Mouse (Mus musculus) megakaryocyte progenitor cell, adult 5-6 weeks (primary cell): ENCODE data around the gene Ptch1. TPM values are rescaled to one million over a fixed set of nuclear protein-coding genes. Genes with fewer than 3 reads are reported as not detected.

Experiments
- ATAC-seq: replicated peaks from 2 replicates; pipeline ENCODE4 v1.8.0; 2016; ENCODE audit warnings: mild to moderate bottlenecking, moderate TSS enrichment, inconsistent platforms; ENCODE audit not compliant: poor library complexity
- total RNA-seq, 2 experiments: library from RNA; stranded (forward) in 1 of 2; stranded (reverse) in 1 of 2; fragments of 157-497, 149-512 nt in 1 of 2; fragments of 200-1000 nt in 1 of 2; gene quantifications; 2 replicates each; pipeline versions ENCODE4 v1.2.3 to v1.2.4; 2015 to 2017

The Ptch1 gene
- total RNA-seq, 2 experiments from 2014 or later: 6.5 to 11.6 TPM

- ATAC-seq: 0 out of 2 replicates have a peak, but pooled peaks have one; percentile 3
Observed at GRCm38 (mm10) chr13:63563781-63564625, 9.4 kb downstream of the Ptch1 start.

DNA sequence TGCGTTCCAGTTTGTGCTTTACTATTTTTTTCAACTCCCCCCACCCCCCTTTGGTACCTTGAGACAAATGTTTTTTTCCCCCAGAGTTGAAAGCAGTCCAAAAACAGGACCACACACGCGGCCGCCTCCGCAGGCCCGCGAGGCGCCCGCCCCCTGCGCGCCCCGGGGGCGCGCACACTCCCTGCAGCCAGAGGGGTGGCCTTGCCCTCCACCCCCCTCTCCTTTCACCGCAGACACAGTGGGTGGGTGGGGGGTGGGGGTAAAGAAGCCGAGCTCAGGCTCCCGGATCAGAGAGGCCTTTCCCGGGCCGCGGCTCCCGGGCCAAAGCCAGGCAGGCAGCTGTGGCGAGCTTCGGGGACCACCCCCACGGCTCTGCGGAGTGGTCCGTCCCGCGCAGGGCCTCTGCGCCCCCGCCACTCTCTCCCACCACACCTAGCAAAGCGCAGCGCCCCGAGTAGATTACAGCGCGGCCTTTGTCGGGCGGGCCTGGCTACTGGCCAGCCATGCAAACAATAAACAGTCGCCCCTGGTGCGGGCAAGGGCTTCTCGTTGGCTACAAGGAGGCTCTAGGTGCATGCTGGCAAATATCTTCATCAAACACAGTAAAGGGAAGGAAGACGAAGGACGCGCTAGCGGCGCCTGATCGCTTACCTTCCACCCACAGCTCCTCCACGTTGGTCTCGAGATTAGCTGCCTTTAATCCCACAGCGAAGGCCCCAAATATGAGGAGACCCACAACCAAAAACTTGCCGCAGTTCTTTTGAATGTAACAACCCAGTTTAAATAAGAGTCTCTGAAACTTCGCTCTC lies 10.2 kb downstream of the Ptch1 start:
- ATAC-seq: peak; percentile 42

GRCm38 (mm10) chr13:63562141-63562971 lies 11.0 kb downstream of the Ptch1 start:
- no peak for ATAC-seq

- no peak for ATAC-seq
Observed at GRCm38 (mm10) chr13:63558297-63558890, 15.0 kb downstream of the Ptch1 start.

DNA sequence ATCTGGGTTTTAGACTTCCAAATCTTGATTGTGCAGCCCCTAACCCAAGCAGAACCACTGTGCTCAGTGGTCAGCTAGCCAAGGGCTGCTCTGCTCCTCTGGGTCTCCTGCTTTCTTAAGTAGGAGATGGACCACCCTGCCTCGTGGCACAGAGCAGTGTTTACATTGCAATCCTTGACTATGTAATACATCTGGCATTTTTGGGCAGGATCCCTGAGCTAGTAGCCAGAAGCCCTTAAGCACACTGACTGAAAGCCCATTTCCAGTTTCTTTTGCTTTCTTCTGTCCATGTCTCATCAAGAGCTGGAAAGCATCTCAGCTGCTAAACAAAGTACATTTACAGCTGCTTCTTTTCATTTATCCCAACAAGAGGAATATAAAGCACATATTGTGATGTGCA lies 17.0 kb downstream of the Ptch1 start:
- ATAC-seq: no peak

GRCm38 (mm10) chr13:63555885-63556284 lies 17.5 kb downstream of the Ptch1 start:
- ATAC-seq: no peak

- ATAC-seq: no peak
Observed at GRCm38 (mm10) chr13:63554569-63554968, 18.8 kb downstream of the Ptch1 start.

- ATAC-seq: no peak
Observed at GRCm38 (mm10) chr13:63553436-63553835, 20.0 kb downstream of the Ptch1 start.

DNA sequence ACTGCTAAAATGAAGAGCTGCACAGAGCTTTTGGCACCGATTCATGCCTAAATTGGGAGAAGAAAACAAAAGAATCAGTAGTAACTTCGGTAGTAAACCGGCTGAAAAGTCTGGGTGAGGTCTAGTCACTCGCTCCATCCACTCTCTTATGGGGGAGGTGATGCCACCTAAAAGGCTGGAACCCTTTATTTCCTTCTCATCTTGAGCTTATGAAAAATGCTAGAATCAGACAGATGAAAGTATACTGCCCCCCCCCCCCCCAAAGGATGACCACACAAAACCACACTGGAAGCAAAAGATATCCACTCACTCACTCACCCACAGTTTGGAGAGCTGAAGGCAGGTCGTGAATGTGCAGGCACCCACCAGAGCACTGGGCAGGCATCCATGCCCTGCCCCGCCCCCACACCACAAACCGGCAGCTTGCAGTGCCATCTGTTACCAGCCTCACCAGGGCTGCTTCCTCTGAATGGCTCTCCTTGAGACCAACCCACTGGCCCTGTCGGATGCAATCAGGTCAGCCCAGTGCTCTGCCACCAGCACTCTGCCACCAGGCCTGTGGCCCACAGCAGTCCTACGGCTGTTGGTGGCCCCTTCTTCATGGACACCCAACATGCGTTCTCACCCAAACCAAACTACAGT lies 21.0 kb downstream of the Ptch1 start:
- ATAC-seq: peak; percentile 93

- no peak for ATAC-seq
Observed at GRCm38 (mm10) chr13:63551552-63552290, 21.7 kb downstream of the Ptch1 start.

- ATAC-seq: peak; percentile 20; the same call in 1 of the 2 replicates
Observed at GRCm38 (mm10) chr13:63550367-63550766, 23.0 kb downstream of the Ptch1 start.

DNA sequence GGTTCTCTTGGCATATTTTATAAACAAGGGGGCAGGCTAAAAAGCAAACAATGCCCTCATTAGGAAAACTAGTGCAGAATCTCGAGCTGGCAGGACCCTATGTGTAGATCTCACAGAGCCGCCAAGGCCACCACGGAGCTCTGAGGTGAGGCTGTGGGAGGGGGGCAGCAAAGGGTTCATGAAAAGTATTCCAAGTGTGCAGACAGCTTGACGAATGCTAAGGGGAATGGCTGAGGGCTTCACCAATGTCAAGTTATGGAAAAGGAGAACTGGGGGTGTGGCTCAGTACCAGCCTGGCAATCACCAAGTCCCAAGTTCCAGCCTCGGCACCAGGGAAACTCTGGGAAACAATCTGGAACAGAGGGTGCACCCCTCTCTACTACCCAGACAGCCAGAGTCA lies 24.2 kb downstream of the Ptch1 start:
- no peak for ATAC-seq

- no peak for ATAC-seq
Observed at GRCm38 (mm10) chr13:63548571-63548970, 24.8 kb downstream of the Ptch1 start.

DNA sequence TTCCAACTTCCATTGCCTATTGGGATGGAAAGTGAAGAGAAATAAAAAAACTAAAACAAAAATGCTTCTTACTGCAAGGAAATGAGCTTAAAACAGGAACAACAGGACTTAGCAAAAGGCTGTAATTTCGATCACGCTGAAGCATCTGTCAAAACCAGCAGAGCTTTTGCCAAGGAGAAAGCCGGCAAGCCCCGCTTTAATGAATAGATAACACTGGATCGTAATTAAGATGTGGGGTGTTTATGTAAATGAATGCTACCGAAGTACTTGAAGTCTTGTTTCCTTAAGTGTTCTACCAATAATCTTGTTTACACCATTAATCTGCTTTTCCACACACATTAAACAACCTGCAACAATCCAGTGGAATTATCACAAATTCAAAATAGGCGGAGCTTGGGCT lies 28.1 kb downstream of the Ptch1 start:
- ATAC-seq: no peak

DNA sequence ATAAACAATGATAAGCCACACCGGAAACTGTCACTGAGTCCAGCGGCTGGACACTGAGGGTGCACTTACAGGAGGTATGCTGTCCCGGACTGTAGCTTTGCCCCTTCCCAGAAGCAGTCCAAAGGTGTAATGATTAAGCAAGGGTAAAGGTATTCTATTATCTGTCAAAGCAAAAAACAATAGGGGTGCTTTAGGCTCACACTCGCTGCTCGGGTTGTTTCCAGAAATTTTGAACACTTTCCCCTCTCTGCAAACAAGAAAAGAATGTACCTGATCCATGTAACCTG lies 28.5 kb downstream of the Ptch1 start:
- ATAC-seq: no peak

DNA sequence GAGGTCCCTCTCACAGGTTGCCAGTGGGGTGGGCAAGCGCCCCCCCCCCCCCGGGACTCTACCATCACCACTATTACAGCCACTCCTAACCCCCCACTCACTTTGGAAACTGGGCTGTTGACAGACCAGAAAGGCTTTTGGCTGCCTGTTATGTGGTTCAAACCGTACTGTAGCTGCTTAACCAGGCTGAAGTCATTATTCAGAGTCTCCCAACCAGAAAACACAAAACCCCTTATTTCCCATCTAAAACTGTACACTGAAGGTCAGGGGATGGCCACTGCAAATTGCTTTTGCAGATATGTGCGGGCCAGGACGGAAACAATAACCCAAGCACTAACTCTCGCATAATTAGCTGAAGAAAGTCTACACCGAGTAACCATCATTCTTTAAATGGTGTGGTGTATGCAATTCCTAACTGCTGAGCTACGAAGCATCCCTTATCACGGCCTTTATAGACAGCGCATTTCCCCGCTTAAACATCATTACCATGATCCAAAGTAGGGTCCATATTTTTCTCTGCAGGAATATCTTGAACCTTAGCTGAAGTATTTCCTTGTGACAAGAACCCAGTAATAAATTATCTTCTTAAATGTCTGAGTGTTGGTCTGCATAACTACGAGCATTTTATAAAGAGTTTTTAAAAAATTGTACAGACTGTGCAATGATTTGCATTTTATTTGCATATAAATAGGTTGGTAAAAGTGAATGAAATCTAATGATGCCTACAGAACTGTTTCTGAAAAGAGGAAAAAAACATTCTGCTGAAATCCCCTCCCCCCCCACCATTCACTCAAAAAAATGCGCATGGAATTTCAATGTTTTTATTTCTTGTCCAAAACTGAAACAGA lies 29.1 kb downstream of the Ptch1 start:
- no peak for ATAC-seq

GRCm38 (mm10) chr13:63543459-63543858 lies 29.9 kb downstream of the Ptch1 start:
- ATAC-seq: no peak

GRCm38 (mm10) chr13:63542796-63543384 lies 30.5 kb downstream of the Ptch1 start:
- no peak for ATAC-seq
